Mouse (Mus musculus) megakaryocyte, embryonic 14.5 days (primary cell): ENCODE measurements around the gene March7.

ENCODE experiments used
- FLI1 ChIP-seq: IDR thresholded peaks from 2 replicates; pipeline ENCODE4 v1.6.1; 2012; ENCODE audit warnings: low read length, inconsistent platforms, mixed read lengths
- GATA1 ChIP-seq: IDR thresholded peaks from 3 replicates; pipeline ENCODE4 v1.6.1; 2012; ENCODE audit warnings: mixed read lengths, low read length, inconsistent platforms, borderline replicate concordance

DNA sequence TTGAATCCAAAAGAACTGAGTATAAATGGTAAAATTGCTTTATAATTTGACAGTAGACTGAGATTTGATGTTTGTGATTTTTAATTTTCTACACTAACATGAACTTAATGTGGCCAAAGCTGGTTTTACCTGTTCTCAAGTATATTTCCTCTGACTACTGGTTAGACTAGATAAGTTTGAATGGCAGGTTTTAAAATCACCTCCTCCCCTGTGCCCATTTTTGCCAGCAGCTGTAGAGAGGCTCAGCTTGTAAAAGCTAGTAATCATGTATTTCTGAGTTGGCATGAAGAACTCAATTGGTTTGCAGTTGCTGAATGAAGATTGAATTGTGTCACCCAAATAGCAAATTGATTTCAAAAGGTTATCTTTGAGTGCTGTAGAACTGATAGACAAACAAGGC, 2.8 kb downstream of the March7 start:
- TF ChIP-seq GATA1 = no peak
- no peak for TF ChIP-seq FLI1
